In the genomic region with DNA sequence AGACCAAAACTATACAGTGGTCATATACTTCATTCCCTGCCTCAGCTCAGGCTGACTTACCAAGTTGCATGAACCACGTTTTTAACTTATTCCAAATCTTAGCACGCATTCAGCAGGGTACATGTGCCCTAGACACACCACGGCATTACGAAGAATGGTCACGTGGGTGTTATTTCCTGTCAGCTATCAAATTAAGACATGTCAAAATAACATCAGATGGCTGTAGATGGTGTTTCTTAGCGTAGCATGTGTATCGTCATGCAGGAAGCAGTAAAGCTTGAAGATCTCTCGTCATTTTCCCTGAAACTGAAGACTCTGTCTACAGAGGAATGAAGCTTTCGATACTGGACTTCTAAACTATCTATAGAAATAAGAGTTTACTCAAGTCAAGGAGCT, we compare ENCODE assay signal across 11 mouse cellular contexts.
"Had no signal": no experiment of that assay in that cellular context is flagged by ENCODE, and none has a peak within 500 bp of the region (broad histone marks: within the 10 kb centered on the region; RNA-seq: fewer than 3 reads in every experiment).

No protein-coding gene starts in this region.

- H3K36me3 ChIP-seq: kidney, embryonic 15.5 days; liver, embryonic 13.5 days had no signal

- H3K27me3 ChIP-seq: kidney, embryonic 15.5 days; liver, embryonic 13.5 days had no signal

- H3K4me3 ChIP-seq: kidney, embryonic 15.5 days; liver, embryonic 13.5 days had no signal

- H3K27ac ChIP-seq: kidney, embryonic 15.5 days; liver, embryonic 13.5 days had no signal

- DNase-seq: kidney, adult 8-10 months; kidney, postnatal 14 days; kidney, postnatal 4 days; liver, embryonic 13.5 days; lung, adult 2 months; lung, postnatal 14 days; lung, postnatal 4 days; midbrain, embryonic 14.5 days; thymus, adult 2 months; thymus, postnatal 14 days had no signal

- H3K9me3 ChIP-seq: kidney, embryonic 15.5 days; liver, embryonic 13.5 days had no signal
